Mouse (Mus musculus): Measurements from ENCODE around the gene Olfr642. TPM values are rescaled to one million over a fixed set of nuclear protein-coding genes. Genes with fewer than 3 reads are reported as not detected.

Gene Olfr642
- not detected in 2 replicates for polyA plus RNA-seq (2016; fragmentation: Nextera tagmentation; extraction: Ambion mirVana)

GRCm38 (mm10) chr7:104052566-104052965 lies at the start of gene Olfr642:
Gene Olfr642 (minus strand): TSS chr7:104052666.
- 87% methylated on average over 1 of the region's 1 CpGs for WGBS
- H3K4me2 ChIP-seq (replicated peaks) = no peak within 1 kb of the TSS
- no peaks in the 10 kb centered on the region for H3K4me1 ChIP-seq
- no peaks in the 10 kb centered on the region for H3K27me3 ChIP-seq (replicated peaks)
- no peaks in the 10 kb centered on the region for H3K9me3 ChIP-seq
- H3K36me3 ChIP-seq = no peaks in the 10 kb centered on the region
- H3K9ac ChIP-seq = no peak within 1 kb of the TSS
- H3K27ac ChIP-seq = no peak within 1 kb of the TSS
- no peak for ATAC-seq (ENCODE audit: low FRiP score, low read depth)
- no peak within 1 kb of the TSS for H3K4me3 ChIP-seq

DNA sequence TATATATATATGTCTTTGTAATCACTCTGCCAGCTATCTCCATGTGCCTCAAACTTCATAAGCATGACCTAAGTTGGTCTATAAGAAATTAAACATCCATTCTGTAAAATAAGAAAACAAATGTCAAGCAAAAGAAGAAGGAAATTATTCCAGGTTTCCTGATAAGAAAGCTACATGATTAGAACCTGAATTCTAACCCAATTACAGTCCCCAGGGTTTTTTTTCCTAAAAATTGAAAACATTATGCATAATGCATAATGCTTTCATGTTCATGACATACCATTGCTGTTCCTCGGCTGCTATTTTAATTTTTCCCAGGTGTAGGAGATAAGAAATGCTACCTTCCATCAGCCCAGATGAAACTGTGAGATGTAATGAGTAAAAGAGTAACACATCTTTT lies 32.9 kb upstream of the Olfr642 start, which contains the start of gene Olfr645:
TSS of gene Olfr645 (minus strand) at position 101 of the 400 bp plus-strand sequence.
- no peaks in the 10 kb centered on the region for H3K36me3 ChIP-seq
- H3K9me3 ChIP-seq = no peaks in the 10 kb centered on the region
- no peak within 1 kb of the TSS for H3K4me3 ChIP-seq
- H3K27me3 ChIP-seq (replicated peaks) = no peaks in the 10 kb centered on the region
- WGBS = 87% methylated on average over 1 of the region's 1 CpGs
- no peak within 1 kb of the TSS for H3K4me2 ChIP-seq (replicated peaks)
- H3K27ac ChIP-seq = no peak within 1 kb of the TSS
- H3K9ac ChIP-seq = no peak within 1 kb of the TSS
- no peak for ATAC-seq (ENCODE audit: low FRiP score, low read depth)
- H3K4me1 ChIP-seq = no peaks in the 10 kb centered on the region

DNA sequence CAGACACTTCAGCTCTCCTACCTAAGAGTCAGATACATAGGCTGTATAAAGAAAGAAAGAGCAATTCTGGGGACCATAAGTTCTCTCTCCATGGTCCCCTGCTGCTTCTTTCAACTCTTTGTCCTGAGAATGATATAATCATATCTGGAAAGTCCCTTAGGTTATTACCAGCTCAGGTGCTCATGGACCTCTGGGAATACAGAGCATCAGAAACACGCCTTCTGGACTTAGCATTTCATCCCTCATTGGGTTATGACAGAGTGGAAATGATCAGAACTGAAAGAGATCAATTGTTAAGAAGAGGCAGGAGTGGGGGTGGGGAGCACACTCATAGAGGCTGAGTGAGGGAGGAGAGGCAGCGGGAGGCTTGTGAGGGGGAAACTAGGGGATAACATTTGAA lies 19.3 kb upstream of the Olfr642 start, which contains the start of gene Olfr644:
TSS of gene Olfr644 (minus strand) at position 101 of the 400 bp plus-strand sequence.
- WGBS = 75% methylated on average over 2 of the region's 2 CpGs
- Histone ChIP-seq H3K27me3 (replicated peaks) (no peaks in the 10 kb centered on the region), H3K9ac (no peak within 1 kb of the TSS), H3K36me3 (no peaks in the 10 kb centered on the region), H3K9me3 (peaks cover 4% of the 10 kb centered on the region; the same call in 1 of the 2 replicates), H3K4me2 (replicated peaks) (no peak within 1 kb of the TSS), H3K4me3 (no peak within 1 kb of the TSS), H3K4me1 (no peaks in the 10 kb centered on the region), H3K27ac (no peak within 1 kb of the TSS)
- ATAC-seq (ENCODE audit: low FRiP score, low read depth) = no peak

GRCm38 (mm10) chr7:104061345-104061744 lies 8.9 kb upstream of the Olfr642 start, which contains the start of gene 4930516K23Rik:
Gene 4930516K23Rik (minus strand): TSS chr7:104061445.
- no peak within 1 kb of the TSS for H3K9ac ChIP-seq
- no peaks in the 10 kb centered on the region for H3K36me3 ChIP-seq
- no peak within 1 kb of the TSS for H3K27ac ChIP-seq
- no peaks in the 10 kb centered on the region for H3K4me1 ChIP-seq
- no peak within 1 kb of the TSS for H3K4me3 ChIP-seq
- H3K9me3 ChIP-seq = no peaks in the 10 kb centered on the region
- ATAC-seq (ENCODE audit: low FRiP score, low read depth) = no peak
- H3K27me3 ChIP-seq (replicated peaks) = no peaks in the 10 kb centered on the region
- WGBS = 58% methylated on average over 2 of the region's 2 CpGs
- H3K4me2 ChIP-seq (replicated peaks) = no peak within 1 kb of the TSS

- Histone ChIP-seq H3K4me2 (replicated peaks) (no peak overlapping the region), H3K4me3 (no peak overlapping the region), H3K36me3 (no peaks in the 10 kb centered on the region), H3K9me3 (no peaks in the 10 kb centered on the region), H3K27ac (no peak overlapping the region), H3K4me1 (no peaks in the 10 kb centered on the region), H3K9ac (no peak overlapping the region), H3K27me3 (replicated peaks) (no peaks in the 10 kb centered on the region)
- WGBS = 89% methylated on average over 1 of the region's 1 CpGs
- ATAC-seq (ENCODE audit: low FRiP score, low read depth) = no peak
Observed at GRCm38 (mm10) chr7:104059215-104059614, 6.7 kb upstream of the Olfr642 start.

- no peak for ATAC-seq (ENCODE audit: low FRiP score, low read depth)
- no peaks in the 10 kb centered on the region for H3K36me3 ChIP-seq
Observed at GRCm38 (mm10) chr7:104050745-104051144, 1.7 kb downstream of the Olfr642 start.

GRCm38 (mm10) chr7:104035145-104035544 lies 17.3 kb downstream of the Olfr642 start, which contains the start of gene Olfr641:
Gene Olfr641 (plus strand): TSS chr7:104035445.
- H3K27me3 ChIP-seq (replicated peaks) = no peaks in the 10 kb centered on the region
- no peak for ATAC-seq (ENCODE audit: low FRiP score, low read depth)
- H3K4me3 ChIP-seq = no peak within 1 kb of the TSS
- no peak within 1 kb of the TSS for H3K4me2 ChIP-seq (replicated peaks)
- no peaks in the 10 kb centered on the region for H3K9me3 ChIP-seq
- WGBS = 80% methylated on average over 1 of the region's 1 CpGs
- no peak within 1 kb of the TSS for H3K27ac ChIP-seq
- no peaks in the 10 kb centered on the region for H3K4me1 ChIP-seq
- H3K36me3 ChIP-seq = no peaks in the 10 kb centered on the region
- no peak within 1 kb of the TSS for H3K9ac ChIP-seq

More at GRCm38 (mm10) chr7:104050745-104051144, 1.7 kb downstream of the Olfr642 start:
- Histone ChIP-seq H3K9me3 (no peaks in the 10 kb centered on the region), H3K27me3 (replicated peaks) (no peaks in the 10 kb centered on the region), H3K4me3 (no peak overlapping the region), H3K9ac (no peak overlapping the region), H3K4me2 (replicated peaks) (no peak overlapping the region), H3K27ac (no peak overlapping the region), H3K4me1 (no peaks in the 10 kb centered on the region)
- WGBS = 94% methylated on average over 4 of the region's 4 CpGs

DNA sequence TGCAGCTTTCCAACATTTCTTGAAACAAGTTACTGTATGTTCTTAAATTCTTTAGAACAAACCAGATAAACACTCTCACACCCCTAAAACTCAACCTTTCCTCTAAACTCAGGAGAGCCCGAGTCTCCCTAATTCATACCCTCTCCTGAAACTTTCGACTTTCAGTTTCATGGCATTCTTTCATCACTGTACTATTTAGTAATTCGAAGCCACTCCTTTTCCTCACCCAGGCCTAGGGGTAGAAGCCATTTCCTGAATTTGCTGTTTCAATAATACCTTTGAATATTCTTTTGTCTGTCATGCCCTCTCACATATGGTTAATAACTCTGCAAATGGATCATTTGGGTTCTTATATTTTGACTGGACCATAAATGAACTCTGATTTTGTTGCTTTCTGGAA lies 25.5 kb downstream of the Olfr642 start:
- H3K9ac ChIP-seq = no peak overlapping the region
- whole genome bisulfite sequencing = 86% methylated on average over 3 of the region's 3 CpGs
- no peaks in the 10 kb centered on the region for H3K36me3 ChIP-seq
- ATAC-seq (ENCODE audit: low FRiP score, low read depth) = no peak
- H3K4me3 ChIP-seq = no peak overlapping the region
- H3K4me1 ChIP-seq = no peaks in the 10 kb centered on the region
- no peak overlapping the region for H3K4me2 ChIP-seq (replicated peaks)
- H3K27me3 ChIP-seq (replicated peaks) = no peaks in the 10 kb centered on the region
- no peak overlapping the region for H3K27ac ChIP-seq
- H3K9me3 ChIP-seq = no peaks in the 10 kb centered on the region

GRCm38 (mm10) chr7:104025473-104025872 lies 27.0 kb downstream of the Olfr642 start, which contains the start of gene Olfr640:
Gene Olfr640 (minus strand): TSS chr7:104025573.
- Histone ChIP-seq H3K9me3 (no peaks in the 10 kb centered on the region), H3K9ac (no peak within 1 kb of the TSS), H3K36me3 (no peaks in the 10 kb centered on the region), H3K4me3 (no peak within 1 kb of the TSS), H3K27ac (no peak within 1 kb of the TSS), H3K27me3 (replicated peaks) (no peaks in the 10 kb centered on the region), H3K4me1 (no peaks in the 10 kb centered on the region), H3K4me2 (replicated peaks) (no peak within 1 kb of the TSS)
- ATAC-seq (ENCODE audit: low FRiP score, low read depth) = no peak
- WGBS = 83% methylated on average over 6 of the region's 6 CpGs

DNA sequence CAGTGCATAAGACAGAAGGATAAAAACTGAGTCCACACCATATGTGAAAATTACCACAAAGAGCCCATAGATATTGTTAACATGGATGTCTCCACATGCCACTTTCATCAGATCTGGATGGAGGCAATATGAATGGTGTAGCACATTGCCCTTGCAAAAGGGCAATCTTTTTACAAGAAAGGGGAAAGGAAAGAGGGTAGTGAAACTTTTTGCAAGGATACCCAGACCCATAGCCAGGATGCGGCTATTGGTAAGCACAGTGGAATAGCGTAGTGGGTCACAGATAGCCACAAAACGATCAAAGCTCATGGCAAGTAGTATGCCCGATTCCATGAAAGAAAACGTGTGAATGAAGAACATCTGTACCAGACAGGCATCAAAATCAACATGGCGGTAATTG lies 30.8 kb downstream of the Olfr642 start:
- Histone ChIP-seq H3K4me1 (no peaks in the 10 kb centered on the region), H3K9ac (no peak overlapping the region), H3K9me3 (no peaks in the 10 kb centered on the region), H3K27ac (no peak overlapping the region), H3K4me3 (no peak overlapping the region), H3K27me3 (replicated peaks) (no peaks in the 10 kb centered on the region), H3K4me2 (replicated peaks) (no peak overlapping the region), H3K36me3 (no peaks in the 10 kb centered on the region)
- ATAC-seq (ENCODE audit: low FRiP score, low read depth) = no peak
- WGBS = 90% methylated on average over 6 of the region's 6 CpGs

DNA sequence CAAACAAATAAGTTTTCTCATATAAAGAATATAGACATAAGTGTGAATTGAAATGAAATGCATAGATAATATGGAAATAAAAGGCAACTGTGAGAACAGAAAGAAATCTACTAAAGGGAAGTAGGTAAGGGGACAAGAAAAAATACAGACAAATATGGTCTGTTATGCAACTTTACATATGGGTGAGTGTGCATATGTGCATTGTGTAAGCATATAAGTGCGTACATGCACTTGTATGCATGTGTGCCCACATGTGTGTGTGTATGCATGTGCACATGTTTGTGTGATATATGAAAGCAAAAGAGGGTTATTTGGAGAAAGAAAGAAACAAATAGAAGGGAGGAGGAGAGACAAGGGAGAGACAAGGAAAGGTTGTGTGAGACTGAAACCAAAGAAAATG lies 33.5 kb downstream of the Olfr642 start:
- no peaks in the 10 kb centered on the region for H3K9me3 ChIP-seq
- no peak overlapping the region for H3K4me2 ChIP-seq (replicated peaks)
- H3K36me3 ChIP-seq = no peaks in the 10 kb centered on the region
- ATAC-seq (ENCODE audit: low FRiP score, low read depth) = no peak
- no peak overlapping the region for H3K9ac ChIP-seq
- H3K27ac ChIP-seq = no peak overlapping the region
- no peaks in the 10 kb centered on the region for H3K27me3 ChIP-seq (replicated peaks)
- WGBS = 89% methylated on average over 1 of the region's 1 CpGs
- no peaks in the 10 kb centered on the region for H3K4me1 ChIP-seq
- H3K4me3 ChIP-seq = no peak overlapping the region

GRCm38 (mm10) chr7:104017203-104017602 lies 35.3 kb downstream of the Olfr642 start, which contains the start of gene Olfr639:
Gene Olfr639 (minus strand): TSS chr7:104017303.
- Histone ChIP-seq H3K27me3 (replicated peaks) (no peaks in the 10 kb centered on the region), H3K4me2 (replicated peaks) (no peak within 1 kb of the TSS), H3K4me1 (no peaks in the 10 kb centered on the region), H3K27ac (no peak within 1 kb of the TSS), H3K36me3 (no peaks in the 10 kb centered on the region), H3K9me3 (no peaks in the 10 kb centered on the region), H3K4me3 (no peak within 1 kb of the TSS), H3K9ac (no peak within 1 kb of the TSS)
- no peak for ATAC-seq (ENCODE audit: low FRiP score, low read depth)

DNA sequence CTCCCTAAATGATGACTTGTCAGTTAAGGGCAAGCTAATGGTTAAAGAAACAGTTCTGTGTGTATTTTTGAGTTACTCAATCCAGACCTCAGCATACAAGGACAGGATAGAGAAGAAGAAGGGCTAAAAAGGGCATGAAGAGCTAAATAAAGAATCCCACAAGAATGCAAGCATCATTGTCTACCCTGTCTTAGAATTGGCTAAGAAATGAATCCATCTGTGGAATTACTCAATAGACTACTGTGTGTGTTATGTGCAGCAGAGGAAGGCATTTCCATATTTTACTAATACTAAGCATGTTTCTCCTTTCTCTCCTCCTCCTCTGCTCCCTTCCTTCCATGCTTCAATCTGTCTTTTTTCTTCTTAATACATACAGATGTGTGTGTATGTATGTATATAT lies 53.3 kb downstream of the Olfr642 start:
- H3K4me3 ChIP-seq = no peak overlapping the region
- H3K27ac ChIP-seq = no peak overlapping the region
- H3K27me3 ChIP-seq (replicated peaks) = no peaks in the 10 kb centered on the region
- no peaks in the 10 kb centered on the region for H3K9me3 ChIP-seq
- H3K4me1 ChIP-seq = no peaks in the 10 kb centered on the region
- no peak overlapping the region for H3K4me2 ChIP-seq (replicated peaks)
- no peak overlapping the region for H3K9ac ChIP-seq
- ATAC-seq (ENCODE audit: low FRiP score, low read depth) = no peak
- no peaks in the 10 kb centered on the region for H3K36me3 ChIP-seq

All from neural tube, embryonic 12.5 days (tissue).